Mouse (Mus musculus): ENCODE results near the gene Glrp1. TPM values are rescaled to one million over a fixed set of nuclear protein-coding genes. Genes with fewer than 3 reads are reported as not detected.
A peak's percentile ranks its signal among the peaks of the same experiment; 100 is the strongest.

Gene Glrp1
- polyA plus RNA-seq (2012; ENCODE audit: insufficient read depth, insufficient read length, missing spikeins), result not detected in 2 replicates

GRCm38 (mm10) chr1:88509789-88510188, at the start of gene Glrp1:
Glrp1 (minus strand) TSS chr1:88510066.
- Histone ChIP-seq H3K4me3 (ENCODE audit: insufficient read depth, low read depth, low read length) (peak within 1 kb of the TSS; percentile 20; the same call in 1 of the 2 replicates), H3K27ac (replicated peaks; ENCODE audit: low read depth, low read length) (peak within 1 kb of the TSS; percentile 30; the same call in 1 of the 2 replicates), H3K4me1 (ENCODE audit: control insufficient read depth, insufficient read depth, insufficient read length, low read length) (peaks cover 2% of the 10 kb centered on the region; the same call in 1 of the 2 replicates)

- H3K27ac ChIP-seq (replicated peaks; ENCODE audit: low read depth, low read length), result no peak overlapping the region
- H3K4me3 ChIP-seq (ENCODE audit: insufficient read depth, low read depth, low read length), result no peak overlapping the region
- H3K4me1 ChIP-seq (ENCODE audit: control insufficient read depth, insufficient read depth, insufficient read length, low read length), result no peaks in the 10 kb centered on the region
These were observed 49.4 kb upstream of the Glrp1 start for GRCm38 (mm10) chr1:88559258-88559657.

- no peak overlapping the region for H3K4me3 ChIP-seq (ENCODE audit: insufficient read depth, low read depth, low read length)
- H3K4me1 ChIP-seq (ENCODE audit: control insufficient read depth, insufficient read depth, insufficient read length, low read length), result no peaks in the 10 kb centered on the region
- no peak overlapping the region for H3K27ac ChIP-seq (replicated peaks; ENCODE audit: low read depth, low read length)
These were observed 48.9 kb upstream of the Glrp1 start for GRCm38 (mm10) chr1:88558793-88559192.

- Histone ChIP-seq H3K27ac (replicated peaks; ENCODE audit: low read depth, low read length) (no peak overlapping the region), H3K4me1 (ENCODE audit: control insufficient read depth, insufficient read depth, insufficient read length, low read length) (no peaks in the 10 kb centered on the region), H3K4me3 (ENCODE audit: insufficient read depth, low read depth, low read length) (no peak overlapping the region)
These were observed 46.5 kb upstream of the Glrp1 start for GRCm38 (mm10) chr1:88556401-88556800.

GRCm38 (mm10) chr1:88553500-88554187, 43.8 kb upstream of the Glrp1 start:
- Histone ChIP-seq H3K27ac (replicated peaks; ENCODE audit: low read depth, low read length) (no peak overlapping the region), H3K4me3 (ENCODE audit: insufficient read depth, low read depth, low read length) (no peak overlapping the region), H3K4me1 (ENCODE audit: control insufficient read depth, insufficient read depth, insufficient read length, low read length) (no peaks in the 10 kb centered on the region)

- Histone ChIP-seq H3K27ac (replicated peaks; ENCODE audit: low read depth, low read length) (no peak overlapping the region), H3K4me1 (ENCODE audit: control insufficient read depth, insufficient read depth, insufficient read length, low read length) (no peaks in the 10 kb centered on the region), H3K4me3 (ENCODE audit: insufficient read depth, low read depth, low read length) (no peak overlapping the region)
These were observed 39.4 kb upstream of the Glrp1 start for GRCm38 (mm10) chr1:88549263-88549662.

GRCm38 (mm10) chr1:88547172-88547571, 37.3 kb upstream of the Glrp1 start:
- Histone ChIP-seq H3K27ac (replicated peaks; ENCODE audit: low read depth, low read length) (no peak overlapping the region), H3K4me1 (ENCODE audit: control insufficient read depth, insufficient read depth, insufficient read length, low read length) (no peaks in the 10 kb centered on the region), H3K4me3 (ENCODE audit: insufficient read depth, low read depth, low read length) (no peak overlapping the region)

- H3K27ac ChIP-seq (replicated peaks; ENCODE audit: low read depth, low read length), result no peak overlapping the region
- H3K4me3 ChIP-seq (ENCODE audit: insufficient read depth, low read depth, low read length), result no peak overlapping the region
- no peaks in the 10 kb centered on the region for H3K4me1 ChIP-seq (ENCODE audit: control insufficient read depth, insufficient read depth, insufficient read length, low read length)
These were observed 33.7 kb upstream of the Glrp1 start for GRCm38 (mm10) chr1:88543608-88544007.

GRCm38 (mm10) chr1:88539823-88540222, 30.0 kb upstream of the Glrp1 start:
- no peak overlapping the region for H3K4me3 ChIP-seq (ENCODE audit: insufficient read depth, low read depth, low read length)
- H3K27ac ChIP-seq (replicated peaks; ENCODE audit: low read depth, low read length), result no peak overlapping the region
- no peaks in the 10 kb centered on the region for H3K4me1 ChIP-seq (ENCODE audit: control insufficient read depth, insufficient read depth, insufficient read length, low read length)

- no peak overlapping the region for H3K4me3 ChIP-seq (ENCODE audit: insufficient read depth, low read depth, low read length)
- H3K27ac ChIP-seq (replicated peaks; ENCODE audit: low read depth, low read length), result no peak overlapping the region
- H3K4me1 ChIP-seq (ENCODE audit: control insufficient read depth, insufficient read depth, insufficient read length, low read length), result no peaks in the 10 kb centered on the region
These were observed 29.4 kb upstream of the Glrp1 start for GRCm38 (mm10) chr1:88539256-88539655.

- Histone ChIP-seq H3K4me1 (ENCODE audit: control insufficient read depth, insufficient read depth, insufficient read length, low read length) (no peaks in the 10 kb centered on the region), H3K4me3 (ENCODE audit: insufficient read depth, low read depth, low read length) (no peak overlapping the region), H3K27ac (replicated peaks; ENCODE audit: low read depth, low read length) (no peak overlapping the region)
These were observed 26.4 kb upstream of the Glrp1 start for GRCm38 (mm10) chr1:88536308-88536707.

- H3K4me1 ChIP-seq (ENCODE audit: control insufficient read depth, insufficient read depth, insufficient read length, low read length), result no peaks in the 10 kb centered on the region
- no peak overlapping the region for H3K27ac ChIP-seq (replicated peaks; ENCODE audit: low read depth, low read length)
- H3K4me3 ChIP-seq (ENCODE audit: insufficient read depth, low read depth, low read length), result no peak overlapping the region
These were observed 24.2 kb upstream of the Glrp1 start for GRCm38 (mm10) chr1:88534091-88534490.

- Histone ChIP-seq H3K4me3 (ENCODE audit: insufficient read depth, low read depth, low read length) (no peak overlapping the region), H3K27ac (replicated peaks; ENCODE audit: low read depth, low read length) (no peak overlapping the region), H3K4me1 (ENCODE audit: control insufficient read depth, insufficient read depth, insufficient read length, low read length) (no peaks in the 10 kb centered on the region)
These were observed 16.3 kb upstream of the Glrp1 start for GRCm38 (mm10) chr1:88526161-88526560.

- Histone ChIP-seq H3K4me1 (ENCODE audit: control insufficient read depth, insufficient read depth, insufficient read length, low read length) (no peaks in the 10 kb centered on the region), H3K4me3 (ENCODE audit: insufficient read depth, low read depth, low read length) (no peak overlapping the region), H3K27ac (replicated peaks; ENCODE audit: low read depth, low read length) (no peak overlapping the region)
These were observed 15.8 kb upstream of the Glrp1 start for GRCm38 (mm10) chr1:88525622-88526021.

- Histone ChIP-seq H3K4me1 (ENCODE audit: control insufficient read depth, insufficient read depth, insufficient read length, low read length) (no peaks in the 10 kb centered on the region), H3K4me3 (ENCODE audit: insufficient read depth, low read depth, low read length) (no peak overlapping the region), H3K27ac (replicated peaks; ENCODE audit: low read depth, low read length) (no peak overlapping the region)
These were observed 11.4 kb upstream of the Glrp1 start for GRCm38 (mm10) chr1:88521170-88521747.

- no peaks in the 10 kb centered on the region for H3K4me1 ChIP-seq (ENCODE audit: control insufficient read depth, insufficient read depth, insufficient read length, low read length)
- H3K4me3 ChIP-seq (ENCODE audit: insufficient read depth, low read depth, low read length), result no peak overlapping the region
- no peak overlapping the region for H3K27ac ChIP-seq (replicated peaks; ENCODE audit: low read depth, low read length)
These were observed 3.7 kb upstream of the Glrp1 start for GRCm38 (mm10) chr1:88513613-88514012.
